Mouse (Mus musculus) olfactory bulb, adult 2 months (tissue): Measurements from ENCODE around the gene Zbtb25.

Experiments
- CTCF ChIP-seq: fragments of 200-500 bp; IDR thresholded peaks from 2 replicates; pipeline ENCODE4 v1.5.1; 2012; ENCODE audit warnings: low read depth, mild to moderate bottlenecking, low read length, moderate library complexity; ENCODE audit not compliant: insufficient read depth
- POLR2A ChIP-seq: fragments of 200-500 bp; IDR thresholded peaks from 2 replicates; pipeline ENCODE4 v1.6.1; 2012; ENCODE audit warnings: mild to moderate bottlenecking, low read depth, low read length, moderate library complexity; ENCODE audit not compliant: insufficient read depth

DNA sequence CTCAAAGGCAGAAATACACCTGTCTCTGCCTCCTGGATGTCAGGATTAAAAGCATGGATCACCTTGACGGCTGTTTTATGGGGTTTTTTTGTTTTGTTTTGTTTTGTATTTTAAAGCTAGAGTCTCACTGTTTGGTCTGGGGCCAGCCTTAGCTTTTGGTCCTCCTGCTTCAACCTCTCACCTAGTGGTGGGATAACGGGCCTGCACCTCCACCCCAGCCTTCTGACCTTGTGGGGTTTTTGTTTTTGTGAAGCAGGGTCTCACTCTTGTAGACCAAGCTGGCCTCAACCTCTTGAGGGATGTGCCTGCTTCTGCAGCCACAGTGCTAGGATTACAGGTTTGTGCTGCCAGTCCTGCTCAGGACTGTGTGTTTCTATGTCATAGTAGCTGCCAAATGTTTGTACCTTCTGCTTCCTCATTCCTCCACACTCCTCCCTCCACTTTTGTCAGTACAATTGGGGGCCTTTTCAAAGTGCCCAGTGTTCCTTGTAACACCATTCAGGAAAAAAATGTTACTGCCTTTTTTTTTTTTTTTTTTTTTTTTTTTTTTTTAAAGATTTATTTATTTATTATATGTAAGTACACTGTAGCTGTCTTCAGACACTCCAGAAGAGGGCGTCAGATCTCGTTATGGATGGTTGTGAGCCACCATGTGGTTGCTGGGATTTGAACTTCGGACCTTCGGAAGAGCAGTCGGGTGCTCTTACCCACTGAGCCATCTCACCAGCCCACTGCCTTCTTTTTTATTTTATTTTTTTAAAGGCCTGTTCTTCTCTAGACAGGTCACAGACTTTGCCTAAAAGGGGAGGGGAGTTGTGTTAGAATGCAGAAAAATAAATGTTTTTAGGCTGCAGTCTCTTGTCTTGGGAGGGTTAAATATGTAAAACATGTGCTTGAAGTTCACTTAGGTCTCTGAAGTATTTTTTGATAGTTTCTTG is 3.7 kb upstream of the Zbtb25 start:
- TF ChIP-seq CTCF = no peak
- no peak for TF ChIP-seq POLR2A
